Mouse (Mus musculus) hematopoietic stem cell, adult 5-6 weeks (primary cell): ENCODE measurements at regions not wholly inside any gene's neighbourhood (a gene's known extent, or its start where the extent isn't known, plus 50 kb on each side); places are given as distances from the start of the nearest gene placed in this dataset.
"Not testable (repeated sequence)": the region's sequence is repeated elsewhere in the genome, so short reads cannot be mapped to it uniquely, and the experiment has no call there.

Source experiments
- ATAC-seq, 2 experiments: fragments of 125-278 bp in 1 of 2; replicated peaks in 1 of 2; 2 replicates each; pipeline ENCODE4 v1.8.0; 2016 to 2017; ENCODE audit warnings: inconsistent platforms in 2 of 2, mild to moderate bottlenecking in 2 of 2, moderate number of reproducible peaks in 2 of 2, low read depth in 1 of 2, moderate TSS enrichment in 1 of 2; ENCODE audit not compliant: low FRiP score in 2 of 2, poor library complexity in 2 of 2, severe bottlenecking in 2 of 2, insufficient read depth in 1 of 2, low TSS enrichment in 1 of 2

DNA sequence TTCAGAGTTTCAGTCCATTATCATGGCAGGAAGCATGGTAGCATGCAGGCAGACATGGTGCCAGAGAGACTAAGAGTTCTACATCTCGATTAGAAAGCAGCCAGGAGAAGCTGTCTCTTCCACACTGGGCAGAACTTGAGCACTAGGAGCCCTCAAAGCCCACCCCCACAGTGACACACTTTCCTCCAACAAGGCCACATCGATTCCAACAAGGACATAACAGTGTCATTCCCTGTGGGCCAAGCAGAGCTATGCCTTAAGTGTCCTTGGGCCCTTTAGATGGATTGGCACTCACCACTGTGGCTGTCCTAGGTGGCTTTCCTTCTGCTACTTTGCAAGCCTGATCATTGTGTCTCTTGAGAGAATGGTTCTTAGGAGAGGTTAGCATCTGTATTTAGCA lies 99.5 kb upstream of the Dazl start:
- no peak for ATAC-seq

GRCm38 (mm10) chr17:50393698-50394097 lies 100.3 kb upstream of the Dazl start:
- no peak for ATAC-seq

- no peak for ATAC-seq
These were observed 101.4 kb upstream of the Dazl start for GRCm38 (mm10) chr17:50394801-50395200.

DNA sequence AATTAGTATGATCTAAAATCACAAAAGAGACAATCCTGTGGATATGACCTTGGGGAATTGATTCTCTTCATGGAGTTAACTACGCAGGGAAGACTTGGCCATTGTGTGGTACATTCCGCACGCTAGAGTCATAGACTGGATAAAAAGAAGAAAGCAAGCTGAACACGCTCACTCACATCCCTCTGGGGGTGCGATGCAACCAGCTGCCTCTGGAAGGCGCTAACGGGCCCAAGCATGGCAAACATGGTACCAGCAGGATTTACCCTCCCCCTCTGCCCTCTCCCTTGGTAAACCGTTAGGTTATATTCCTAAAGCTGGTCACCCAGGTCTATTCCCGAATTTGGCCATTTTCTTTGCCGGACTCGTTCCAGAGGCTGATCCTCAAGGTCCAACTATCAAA lies 102.2 kb upstream of the Dazl start:
- no peak for ATAC-seq

DNA sequence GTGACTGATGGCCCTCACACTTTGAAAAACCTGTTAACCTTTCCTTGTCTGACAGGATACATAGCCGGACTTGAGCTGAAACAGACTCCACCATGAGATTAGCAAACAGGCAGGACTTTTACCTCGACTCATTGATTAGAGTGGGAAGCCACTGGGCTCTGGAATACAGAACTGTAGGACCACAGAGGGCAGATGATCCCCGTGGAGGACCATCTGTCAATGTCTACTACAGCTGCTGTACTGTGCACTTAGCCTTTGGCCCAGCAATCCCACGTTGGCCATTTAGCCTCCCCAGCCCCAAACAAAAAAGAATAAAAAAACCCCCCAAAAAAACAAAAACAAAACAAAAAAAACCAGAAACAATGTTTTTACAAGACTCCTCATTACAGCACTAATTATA lies 103.9 kb upstream of the Dazl start:
- no peak for ATAC-seq

DNA sequence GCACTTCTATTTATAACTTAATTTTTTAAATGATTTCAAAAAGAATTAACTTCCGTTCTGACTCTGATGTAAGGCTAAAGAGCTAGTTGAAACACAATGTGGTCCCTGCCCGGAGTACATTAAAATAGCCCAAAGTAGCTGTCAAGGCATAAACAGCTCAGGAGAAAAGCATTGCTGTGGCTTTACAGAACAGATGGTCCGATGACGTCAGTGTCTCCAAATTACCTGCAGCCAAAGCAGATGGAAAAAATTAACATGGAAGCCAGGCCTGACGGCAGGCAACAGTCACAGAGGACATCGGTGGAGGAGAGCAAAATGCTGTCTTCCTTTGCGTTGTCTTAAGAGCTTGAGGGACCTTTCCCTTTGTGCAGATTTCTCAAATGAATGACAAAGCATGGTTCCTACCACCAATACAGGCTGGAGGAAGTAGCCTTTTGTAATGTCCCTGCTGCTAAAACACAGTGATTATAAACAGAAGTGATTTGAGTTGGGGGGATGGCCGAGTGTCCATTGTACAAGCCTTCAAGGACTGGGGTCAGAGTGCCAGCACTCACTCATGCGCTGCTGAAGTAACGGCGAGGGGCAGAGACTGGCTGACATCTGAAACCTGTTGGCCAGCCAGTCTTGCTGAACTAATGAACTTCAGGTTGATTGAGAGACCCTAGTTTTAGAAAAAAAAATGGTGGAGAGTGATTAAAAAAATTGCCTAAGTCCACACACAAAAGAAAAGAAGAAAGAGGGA lies 101.8 kb upstream of the Plcl2 start:
- ATAC-seq, result no peak

DNA sequence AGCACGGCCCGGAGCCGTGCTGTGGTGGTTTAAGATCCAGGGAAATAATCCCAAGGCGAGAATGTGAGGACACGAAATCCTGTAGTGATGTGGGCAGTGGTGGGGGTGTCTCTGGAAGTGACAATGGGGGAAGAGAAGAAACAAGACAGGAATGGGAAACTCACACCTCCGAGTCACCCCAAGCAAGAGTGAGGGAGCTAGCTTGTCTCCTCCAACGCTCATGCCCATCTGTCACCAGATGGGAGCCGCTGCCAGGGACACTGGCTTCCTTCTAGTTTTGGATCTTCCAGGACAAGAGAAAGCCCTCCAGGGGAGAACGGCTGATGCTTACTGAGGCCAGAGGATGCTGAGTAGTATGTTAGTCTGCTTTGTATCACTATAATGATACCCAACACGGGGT lies 100.6 kb upstream of the Plcl2 start:
- ATAC-seq, result no peak

DNA sequence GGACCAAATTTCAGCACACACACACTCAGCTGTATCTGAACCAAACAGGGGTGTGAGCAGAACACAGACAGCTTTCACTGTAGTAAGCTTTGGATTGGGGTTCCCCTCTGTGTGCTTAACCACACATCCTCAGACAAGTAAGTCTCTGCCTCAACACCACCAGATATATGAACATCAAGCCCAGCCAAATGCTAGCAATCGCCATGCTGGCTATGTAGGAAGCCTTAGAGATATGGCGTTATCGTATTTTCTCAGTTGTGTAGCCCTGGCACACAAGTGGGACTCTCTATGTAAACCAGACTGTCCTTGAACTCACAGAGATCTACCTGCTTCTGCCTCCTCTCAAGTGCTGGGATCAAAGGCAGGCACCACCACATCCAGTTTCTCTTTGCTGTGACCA lies 99.9 kb upstream of the Plcl2 start:
- ATAC-seq, result no peak

- peak; percentile 80 to 88 for ATAC-seq
These were observed 99.3 kb upstream of the Plcl2 start for GRCm38 (mm10) chr17:50409895-50410294.

GRCm38 (mm10) chr17:50410296-50410695 lies 98.9 kb upstream of the Plcl2 start:
- 0 out of 4 replicates have a peak, but pooled peaks of 1 of the 2 experiments have one; percentile 8 for ATAC-seq

- ATAC-seq, result no peak
These were observed 96.8 kb upstream of the Plcl2 start for GRCm38 (mm10) chr17:50412446-50412845.

GRCm38 (mm10) chr17:50413916-50414315 lies 95.3 kb upstream of the Plcl2 start:
- no peak for ATAC-seq

GRCm38 (mm10) chr17:50415331-50416005 lies 93.7 kb upstream of the Plcl2 start:
- peak; percentile 55 to 71; a peak in 2 of 4 replicates for ATAC-seq

DNA sequence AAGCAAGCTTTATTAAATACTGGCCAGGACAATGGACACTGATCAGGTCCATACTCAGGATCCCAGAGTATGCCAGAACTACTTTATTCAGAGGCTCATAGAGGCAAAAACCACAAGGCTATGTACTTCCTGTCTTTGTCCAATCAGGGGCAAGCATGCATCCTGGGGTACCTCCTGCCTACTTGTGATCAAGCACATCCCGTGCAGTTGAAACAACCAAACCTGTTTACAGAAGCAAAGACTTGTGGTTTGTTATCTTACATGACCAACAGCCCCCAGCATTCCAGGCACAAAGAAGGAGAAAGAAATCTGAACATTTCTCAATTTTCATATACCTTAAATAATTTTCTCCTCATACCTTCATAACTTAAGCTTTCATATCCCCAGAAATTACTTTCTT lies 93.1 kb upstream of the Plcl2 start:
- ATAC-seq, result peak; percentile 63 to 67; a peak in 3 of 4 replicates

- no peak for ATAC-seq
These were observed 92.6 kb upstream of the Plcl2 start for GRCm38 (mm10) chr17:50416538-50417113.

DNA sequence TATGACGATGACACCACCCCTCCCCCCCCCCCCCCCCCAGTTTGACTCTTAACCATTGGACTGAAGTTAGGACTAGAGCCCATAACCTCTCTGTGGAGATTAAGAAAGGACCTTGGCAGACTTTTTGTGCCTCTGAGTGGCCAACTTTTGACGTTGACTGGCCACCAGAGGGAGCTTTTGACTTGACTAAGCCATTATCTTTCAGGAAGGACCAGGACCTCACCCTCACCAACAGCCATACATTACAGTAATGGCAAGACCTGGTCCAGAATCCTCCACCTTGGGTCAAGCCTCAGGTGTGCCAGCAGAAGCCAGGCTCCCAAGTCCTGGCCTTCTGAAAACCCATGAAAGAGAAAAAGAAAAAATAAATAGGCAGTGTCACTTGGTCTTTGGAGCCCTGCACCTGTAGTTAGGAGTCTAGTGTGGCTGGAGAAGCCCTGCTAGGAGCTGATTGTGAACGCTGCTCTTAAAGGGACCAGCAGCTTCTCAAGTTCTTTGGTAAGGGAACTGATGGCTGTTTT lies 90.3 kb upstream of the Plcl2 start:
- ATAC-seq, result no peak

DNA sequence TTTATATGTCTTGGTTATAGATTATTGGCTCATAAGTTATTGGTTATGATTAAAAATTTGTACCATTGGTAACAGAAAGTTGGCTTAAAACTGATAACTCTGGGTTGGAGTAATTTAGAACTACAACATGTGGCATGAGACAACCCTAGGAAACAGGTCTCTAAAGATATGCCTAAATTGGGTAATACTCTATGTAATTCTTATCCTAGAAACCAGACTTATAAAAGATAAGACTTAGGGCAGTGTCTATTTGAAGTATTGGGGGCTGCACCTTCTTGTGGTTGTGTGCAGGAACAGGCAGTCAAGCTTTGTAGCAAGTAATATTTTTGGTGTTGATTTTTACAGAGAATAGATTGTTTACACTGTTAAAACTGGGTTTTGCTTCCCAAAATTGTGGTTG lies 89.7 kb upstream of the Plcl2 start:
- not testable (repeated sequence) for ATAC-seq

- peak; percentile 78 to 83; a peak in 3 of 4 replicates for ATAC-seq
These were observed 89.2 kb upstream of the Plcl2 start for GRCm38 (mm10) chr17:50419966-50420365.
